Mouse (Mus musculus): ENCODE results near the gene Tmem256. TPM values are rescaled to one million over a fixed set of nuclear protein-coding genes. Genes with fewer than 3 reads are reported as not detected.

The Tmem256 gene
- polyA plus RNA-seq, 1 experiment from 2014 or later: 412 TPM

DNA sequence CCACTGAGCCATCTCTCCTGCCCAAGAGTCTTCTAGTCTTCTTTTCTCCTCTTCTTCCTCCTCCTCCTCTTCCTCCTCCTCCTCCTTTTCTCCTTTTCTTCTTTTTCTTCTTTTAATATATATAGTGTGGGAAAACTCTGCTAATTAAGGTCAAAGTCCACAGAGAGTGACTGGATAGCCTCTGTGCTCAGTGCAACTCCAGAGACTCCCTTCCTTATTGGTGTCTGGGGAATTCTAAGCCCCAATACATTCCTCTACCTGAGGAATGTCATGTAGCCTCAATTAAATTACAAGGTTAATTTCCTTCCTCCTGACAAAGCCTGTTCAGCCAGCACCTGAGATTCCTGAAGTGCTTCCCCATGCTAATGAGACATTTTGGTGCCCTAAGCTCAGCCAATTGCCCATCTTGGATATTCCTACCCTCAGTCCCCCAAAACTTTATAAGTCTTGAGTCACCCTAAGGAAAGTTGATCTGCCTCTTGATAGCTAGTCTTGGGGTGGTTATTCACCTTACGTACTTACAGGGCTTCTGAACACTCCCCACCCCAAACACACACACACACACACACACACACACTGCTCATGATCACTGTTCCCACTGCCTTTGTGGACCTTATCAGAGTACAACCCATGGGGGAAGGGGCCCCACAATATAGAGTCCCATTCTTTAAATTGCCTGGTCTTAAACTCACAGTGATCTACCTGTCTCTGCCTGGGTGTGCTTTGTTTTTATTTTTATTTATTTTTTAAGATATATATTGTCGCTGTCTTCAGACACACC, 32.2 kb downstream of the Tmem256 start:
- Histone ChIP-seq H3K4me3 (ENCODE audit: low read depth, low read length) (no peak overlapping the region), H3K27me3 (ENCODE audit: insufficient read depth, low read length) (no peaks in the 10 kb centered on the region), H3K9ac (replicated peaks) (no peak overlapping the region), H3K27ac (ENCODE audit: low read depth) (no peak overlapping the region), H3K36me3 (replicated peaks; ENCODE audit: insufficient read depth, low read length) (no peaks in the 10 kb centered on the region), H3K9me3 (ENCODE audit: low read length) (no peaks in the 10 kb centered on the region), H3K4me1 (ENCODE audit: insufficient read depth) (peaks cover 5% of the 10 kb centered on the region; the same call in 1 of the 2 replicates), H3K4me2 (ENCODE audit: low read depth, low read length) (no peak overlapping the region)
- no peak for DNase-seq
- ATAC-seq: no peak
- WGBS (ENCODE audit: insufficient replicate concordance): 78% methylated on average over 2 of the region's 2 CpGs
- TF ChIP-seq EP300 (IDR thresholded peaks at IDR 0.05; ENCODE audit: low read depth) (no peak), CTCF (IDR thresholded peaks at IDR 0.05; ENCODE audit: low read depth) (no peak)

GRCm38 (mm10) chr11:69871822-69872221, 33.5 kb downstream of the Tmem256 start:
- Histone ChIP-seq H3K4me2 (ENCODE audit: low read depth, low read length) (no peak overlapping the region), H3K27ac (ENCODE audit: low read depth) (no peak overlapping the region), H3K4me3 (ENCODE audit: low read depth, low read length) (no peak overlapping the region), H3K4me1 (ENCODE audit: insufficient read depth) (peaks cover 10% of the 10 kb centered on the region), H3K9me3 (ENCODE audit: low read length) (no peaks in the 10 kb centered on the region), H3K9ac (replicated peaks) (no peak overlapping the region), H3K27me3 (ENCODE audit: insufficient read depth, low read length) (no peaks in the 10 kb centered on the region), H3K36me3 (replicated peaks; ENCODE audit: insufficient read depth, low read length) (no peaks in the 10 kb centered on the region)
- WGBS (ENCODE audit: insufficient replicate concordance): 85% methylated on average over 7 of the region's 7 CpGs
- no peak for DNase-seq
- ATAC-seq: no peak
- no peak for TF ChIP-seq CTCF (IDR thresholded peaks at IDR 0.05; ENCODE audit: low read depth)
- no peak for TF ChIP-seq EP300 (IDR thresholded peaks at IDR 0.05; ENCODE audit: low read depth)

- WGBS (ENCODE audit: insufficient replicate concordance): 87% methylated on average over 4 of the region's 4 CpGs
- H3K27me3 ChIP-seq (ENCODE audit: insufficient read depth, low read length): no peaks in the 10 kb centered on the region
- TF ChIP-seq EP300 (IDR thresholded peaks at IDR 0.05; ENCODE audit: low read depth): no peak
These were observed 34.1 kb downstream of the Tmem256 start for GRCm38 (mm10) chr11:69872451-69872850.

GRCm38 (mm10) chr11:69876186-69876585, 37.9 kb downstream of the Tmem256 start:
- Histone ChIP-seq H3K9me3 (ENCODE audit: low read length) (no peaks in the 10 kb centered on the region), H3K9ac (replicated peaks) (no peak overlapping the region), H3K4me2 (ENCODE audit: low read depth, low read length) (no peak overlapping the region), H3K4me1 (ENCODE audit: insufficient read depth) (peaks cover 37% of the 10 kb centered on the region), H3K27me3 (ENCODE audit: insufficient read depth, low read length) (no peaks in the 10 kb centered on the region), H3K4me3 (ENCODE audit: low read depth, low read length) (no peak overlapping the region), H3K27ac (ENCODE audit: low read depth) (0 out of 2 replicates have a peak overlapping the region, but pooled peaks have one; percentile 45), H3K36me3 (replicated peaks; ENCODE audit: insufficient read depth, low read length) (no peaks in the 10 kb centered on the region)
- 37% methylated on average over 7 of the region's 7 CpGs for WGBS (ENCODE audit: insufficient replicate concordance)
- ATAC-seq: no peak
- TF ChIP-seq EP300 (IDR thresholded peaks at IDR 0.05; ENCODE audit: low read depth) (no peak), CTCF (IDR thresholded peaks at IDR 0.05; ENCODE audit: low read depth) (no peak)
- no peak for DNase-seq

More at GRCm38 (mm10) chr11:69872451-69872850, 34.1 kb downstream of the Tmem256 start:
- ATAC-seq (no peak), DNase-seq (no peak)
- Histone ChIP-seq H3K9ac (replicated peaks) (no peak overlapping the region), H3K4me3 (ENCODE audit: low read depth, low read length) (no peak overlapping the region), H3K27ac (ENCODE audit: low read depth) (no peak overlapping the region), H3K9me3 (ENCODE audit: low read length) (no peaks in the 10 kb centered on the region), H3K36me3 (replicated peaks; ENCODE audit: insufficient read depth, low read length) (no peaks in the 10 kb centered on the region), H3K4me2 (ENCODE audit: low read depth, low read length) (no peak overlapping the region), H3K4me1 (ENCODE audit: insufficient read depth) (peaks cover 14% of the 10 kb centered on the region)

DNA sequence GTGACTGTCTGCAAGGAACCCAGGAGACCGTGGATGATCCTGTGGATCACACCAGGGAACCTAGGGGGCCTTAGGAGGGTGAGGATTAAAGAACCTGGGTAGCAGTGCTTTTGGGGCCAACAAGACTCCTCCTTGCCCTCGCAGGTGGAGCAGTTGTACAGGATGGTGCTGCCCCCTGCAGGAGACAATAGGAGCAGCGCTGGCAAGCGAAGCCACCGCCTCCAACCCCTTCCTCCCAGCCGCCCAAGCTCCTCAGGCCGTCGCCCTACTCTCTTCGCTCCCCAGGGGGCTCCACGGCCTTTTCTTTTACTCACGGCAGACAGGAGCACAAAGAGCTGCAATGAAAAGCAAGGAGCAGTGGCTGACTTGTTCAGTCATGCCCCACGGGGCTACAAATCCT, 38.6 kb downstream of the Tmem256 start:
- WGBS (ENCODE audit: insufficient replicate concordance): 3% methylated on average over 12 of the region's 12 CpGs
- TF ChIP-seq EP300 (IDR thresholded peaks at IDR 0.05; ENCODE audit: low read depth) (no peak), CTCF (IDR thresholded peaks at IDR 0.05; ENCODE audit: low read depth) (peak; percentile 97)
- peak; percentile 54 for ATAC-seq
- DNase-seq: peak; percentile 92
- Histone ChIP-seq H3K36me3 (replicated peaks; ENCODE audit: insufficient read depth, low read length) (no peaks in the 10 kb centered on the region), H3K4me2 (ENCODE audit: low read depth, low read length) (peak overlapping the region; percentile 18; the same call in 1 of the 2 replicates), H3K4me1 (ENCODE audit: insufficient read depth) (peaks cover 44% of the 10 kb centered on the region), H3K27ac (ENCODE audit: low read depth) (0 out of 2 replicates have a peak overlapping the region, but pooled peaks have one; percentile 45), H3K27me3 (ENCODE audit: insufficient read depth, low read length) (no peaks in the 10 kb centered on the region), H3K9me3 (ENCODE audit: low read length) (no peaks in the 10 kb centered on the region), H3K9ac (replicated peaks) (no peak overlapping the region), H3K4me3 (ENCODE audit: low read depth, low read length) (no peak overlapping the region)

DNA sequence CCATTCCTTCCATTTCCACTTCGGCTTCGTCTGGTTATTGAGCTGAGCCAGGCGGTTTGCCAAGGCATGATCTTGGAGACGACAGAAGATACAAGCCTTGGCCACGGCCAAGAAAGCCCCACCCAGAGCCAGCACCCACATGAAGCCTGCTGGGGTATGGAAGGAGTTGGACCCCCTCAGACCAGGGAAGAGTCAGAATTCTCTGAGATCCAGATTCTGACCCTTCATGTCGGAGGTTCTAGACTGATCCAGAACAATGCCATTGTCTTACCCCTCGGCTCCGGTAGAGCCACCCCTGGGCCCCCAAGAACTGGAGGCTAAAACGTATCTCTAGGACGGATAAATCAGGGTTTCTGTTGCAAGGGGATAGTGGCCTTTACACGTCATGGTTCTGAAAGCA, 39.6 kb downstream of the Tmem256 start, which contains the start of gene Tmem95:
Tmem95 (minus strand) TSS at position 141 of the 400 bp plus-strand sequence.
- no peak for TF ChIP-seq CTCF (IDR thresholded peaks at IDR 0.05; ENCODE audit: low read depth)
- TF ChIP-seq EP300 (IDR thresholded peaks at IDR 0.05; ENCODE audit: low read depth): no peak
- peaks cover 45% of the 10 kb centered on the region for H3K4me1 ChIP-seq (ENCODE audit: insufficient read depth)
- no peaks in the 10 kb centered on the region for H3K36me3 ChIP-seq (replicated peaks; ENCODE audit: insufficient read depth, low read length)
- DNase-seq (no peak), ATAC-seq (no peak)
- H3K4me3 ChIP-seq (ENCODE audit: low read depth, low read length): no peak within 1 kb of the TSS
- H3K27me3 ChIP-seq (ENCODE audit: insufficient read depth, low read length): no peaks in the 10 kb centered on the region
- H3K4me2 ChIP-seq (ENCODE audit: low read depth, low read length): peak within 1 kb of the TSS; percentile 20
- WGBS (ENCODE audit: insufficient replicate concordance): 81% methylated on average over 11 of the region's 11 CpGs
- no peaks in the 10 kb centered on the region for H3K9me3 ChIP-seq (ENCODE audit: low read length)
- no peak within 1 kb of the TSS for H3K9ac ChIP-seq (replicated peaks)
- H3K27ac ChIP-seq (ENCODE audit: low read depth): no peak within 1 kb of the TSS

All from liver, postnatal 0 days (tissue).